Mouse (Mus musculus): ENCODE measurements around the gene Gnai1. TPM values are rescaled to one million over a fixed set of nuclear protein-coding genes. Genes with fewer than 3 reads are reported as not detected.
A peak's percentile ranks its signal among the peaks of the same experiment; 100 is the strongest.

The Gnai1 gene
- polyA plus RNA-seq, 1 experiment from 2014 or later: 31.1 TPM

- H3K9me3 ChIP-seq (ENCODE audit: control insufficient read depth, low read length): no peaks in the 10 kb centered on the region
- WGBS: 89% methylated on average over 9 of the region's 9 CpGs
- no peaks in the 10 kb centered on the region for H3K36me3 ChIP-seq (ENCODE audit: control insufficient read depth, insufficient read depth, low read length)
- H3K4me1 ChIP-seq (ENCODE audit: control insufficient read depth in 2 of 2, insufficient read depth in 2 of 2, low read length in 2 of 2): no peaks in the 10 kb centered on the region
- no peak overlapping the region for H3K9ac ChIP-seq (ENCODE audit: low read length)
- no peak for ATAC-seq (ENCODE audit: insufficient number of reproducible peaks, insufficient read depth, low FRiP score, low read depth)
- H3K27me3 ChIP-seq (ENCODE audit: control insufficient read depth, insufficient read depth, low read length): no peaks in the 10 kb centered on the region
- H3K27ac ChIP-seq (replicated peaks in 1 of 2; ENCODE audit: control insufficient read depth in 1 of 2, insufficient read depth in 1 of 2, low read depth in 2 of 2, low read length in 2 of 2): no peak overlapping the region
- no peak overlapping the region for H3K4me3 ChIP-seq (ENCODE audit: control insufficient read depth in 1 of 2, insufficient read depth in 1 of 2, low read depth in 1 of 2, low read length in 2 of 2)
- no peak overlapping the region for H3K4me2 ChIP-seq (ENCODE audit: low read length)
These were observed 36.6 kb downstream of the Gnai1 start for GRCm38 (mm10) chr5:18323534-18323933.

GRCm38 (mm10) chr5:18321661-18322060, 38.5 kb downstream of the Gnai1 start:
- Histone ChIP-seq H3K4me1 (ENCODE audit: control insufficient read depth in 2 of 2, insufficient read depth in 2 of 2, low read length in 2 of 2) (no peaks in the 10 kb centered on the region), H3K36me3 (ENCODE audit: control insufficient read depth, insufficient read depth, low read length) (no peaks in the 10 kb centered on the region), H3K9me3 (ENCODE audit: control insufficient read depth, low read length) (no peaks in the 10 kb centered on the region), H3K4me2 (ENCODE audit: low read length) (no peak overlapping the region), H3K27me3 (ENCODE audit: control insufficient read depth, insufficient read depth, low read length) (no peaks in the 10 kb centered on the region), H3K27ac (replicated peaks in 1 of 2; ENCODE audit: control insufficient read depth in 1 of 2, insufficient read depth in 1 of 2, low read depth in 2 of 2, low read length in 2 of 2) (no peak overlapping the region), H3K9ac (ENCODE audit: low read length) (no peak overlapping the region), H3K4me3 (ENCODE audit: control insufficient read depth in 1 of 2, insufficient read depth in 1 of 2, low read depth in 1 of 2, low read length in 2 of 2) (no peak overlapping the region)
- 83% methylated on average over 3 of the region's 3 CpGs for WGBS
- no peak for ATAC-seq (ENCODE audit: insufficient number of reproducible peaks, insufficient read depth, low FRiP score, low read depth)

- no peaks in the 10 kb centered on the region for H3K9me3 ChIP-seq (ENCODE audit: control insufficient read depth, low read length)
- no peaks in the 10 kb centered on the region for H3K36me3 ChIP-seq (ENCODE audit: control insufficient read depth, insufficient read depth, low read length)
- WGBS: 89% methylated on average over 4 of the region's 4 CpGs
- no peaks in the 10 kb centered on the region for H3K27me3 ChIP-seq (ENCODE audit: control insufficient read depth, insufficient read depth, low read length)
- no peak overlapping the region for H3K4me2 ChIP-seq (ENCODE audit: low read length)
- H3K9ac ChIP-seq (ENCODE audit: low read length): no peak overlapping the region
- peaks cover 2 to 4% of the 10 kb centered on the region in 2 experiments; a peak in 2 of 4 replicates for H3K4me1 ChIP-seq (ENCODE audit: control insufficient read depth in 2 of 2, insufficient read depth in 2 of 2, low read length in 2 of 2)
- no peak overlapping the region for H3K27ac ChIP-seq (replicated peaks in 1 of 2; ENCODE audit: control insufficient read depth in 1 of 2, insufficient read depth in 1 of 2, low read depth in 2 of 2, low read length in 2 of 2)
- no peak overlapping the region for H3K4me3 ChIP-seq (ENCODE audit: control insufficient read depth in 1 of 2, insufficient read depth in 1 of 2, low read depth in 1 of 2, low read length in 2 of 2)
- ATAC-seq (ENCODE audit: insufficient number of reproducible peaks, insufficient read depth, low FRiP score, low read depth): no peak
These were observed 41.3 kb downstream of the Gnai1 start for GRCm38 (mm10) chr5:18318846-18319245.

- ATAC-seq (ENCODE audit: insufficient number of reproducible peaks, insufficient read depth, low FRiP score, low read depth): no peak
- H3K27ac ChIP-seq (replicated peaks in 1 of 2; ENCODE audit: control insufficient read depth in 1 of 2, insufficient read depth in 1 of 2, low read depth in 2 of 2, low read length in 2 of 2): peak overlapping the region; percentile 72 to 74
- WGBS: 0% methylated on average over 1 of the region's 1 CpGs
These were observed 52.8 kb downstream of the Gnai1 start for GRCm38 (mm10) chr5:18307229-18307804.

GRCm38 (mm10) chr5:18296584-18296983, 63.6 kb downstream of the Gnai1 start:
- Histone ChIP-seq H3K27me3 (ENCODE audit: control insufficient read depth, insufficient read depth, low read length) (no peaks in the 10 kb centered on the region), H3K9ac (ENCODE audit: low read length) (no peak overlapping the region), H3K27ac (replicated peaks in 1 of 2; ENCODE audit: control insufficient read depth in 1 of 2, insufficient read depth in 1 of 2, low read depth in 2 of 2, low read length in 2 of 2) (no peak overlapping the region), H3K4me1 (ENCODE audit: control insufficient read depth in 2 of 2, insufficient read depth in 2 of 2, low read length in 2 of 2) (no peaks in the 10 kb centered on the region), H3K4me2 (ENCODE audit: low read length) (no peak overlapping the region), H3K36me3 (ENCODE audit: control insufficient read depth, insufficient read depth, low read length) (no peaks in the 10 kb centered on the region), H3K4me3 (ENCODE audit: control insufficient read depth in 1 of 2, insufficient read depth in 1 of 2, low read depth in 1 of 2, low read length in 2 of 2) (no peak overlapping the region), H3K9me3 (ENCODE audit: control insufficient read depth, low read length) (no peaks in the 10 kb centered on the region)
- WGBS: 82% methylated on average over 2 of the region's 2 CpGs
- no peak for ATAC-seq (ENCODE audit: insufficient number of reproducible peaks, insufficient read depth, low FRiP score, low read depth)

More at GRCm38 (mm10) chr5:18307229-18307804, 52.8 kb downstream of the Gnai1 start:
- Histone ChIP-seq H3K9ac (ENCODE audit: low read length) (peak overlapping the region; percentile 16; the same call in 1 of the 2 replicates), H3K4me2 (ENCODE audit: low read length) (no peak overlapping the region), H3K36me3 (ENCODE audit: control insufficient read depth, insufficient read depth, low read length) (peaks cover 11% of the 10 kb centered on the region), H3K4me3 (ENCODE audit: control insufficient read depth in 1 of 2, insufficient read depth in 1 of 2, low read depth in 1 of 2, low read length in 2 of 2) (no peak overlapping the region), H3K9me3 (ENCODE audit: control insufficient read depth, low read length) (no peaks in the 10 kb centered on the region), H3K4me1 (ENCODE audit: control insufficient read depth in 2 of 2, insufficient read depth in 2 of 2, low read length in 2 of 2) (peaks cover 4 to 15% of the 10 kb centered on the region in 2 experiments), H3K27me3 (ENCODE audit: control insufficient read depth, insufficient read depth, low read length) (no peaks in the 10 kb centered on the region)

GRCm38 (mm10) chr5:18292744-18293143, 67.4 kb downstream of the Gnai1 start:
- ATAC-seq (ENCODE audit: insufficient number of reproducible peaks, insufficient read depth, low FRiP score, low read depth): no peak
- no peak overlapping the region for H3K4me2 ChIP-seq (ENCODE audit: low read length)
- whole genome bisulfite sequencing: 90% methylated on average over 5 of the region's 5 CpGs
- H3K4me1 ChIP-seq (ENCODE audit: control insufficient read depth in 2 of 2, insufficient read depth in 2 of 2, low read length in 2 of 2): no peaks in the 10 kb centered on the region
- H3K9me3 ChIP-seq (ENCODE audit: control insufficient read depth, low read length): no peaks in the 10 kb centered on the region
- H3K9ac ChIP-seq (ENCODE audit: low read length): no peak overlapping the region
- H3K4me3 ChIP-seq (ENCODE audit: control insufficient read depth in 1 of 2, insufficient read depth in 1 of 2, low read depth in 1 of 2, low read length in 2 of 2): no peak overlapping the region
- no peaks in the 10 kb centered on the region for H3K27me3 ChIP-seq (ENCODE audit: control insufficient read depth, insufficient read depth, low read length)
- no peak overlapping the region for H3K27ac ChIP-seq (replicated peaks in 1 of 2; ENCODE audit: control insufficient read depth in 1 of 2, insufficient read depth in 1 of 2, low read depth in 2 of 2, low read length in 2 of 2)
- peaks cover 26% of the 10 kb centered on the region for H3K36me3 ChIP-seq (ENCODE audit: control insufficient read depth, insufficient read depth, low read length)

GRCm38 (mm10) chr5:18289530-18289929, 70.6 kb downstream of the Gnai1 start:
- Histone ChIP-seq H3K4me1 (ENCODE audit: control insufficient read depth in 2 of 2, insufficient read depth in 2 of 2, low read length in 2 of 2) (no peaks in the 10 kb centered on the region), H3K4me2 (ENCODE audit: low read length) (no peak overlapping the region), H3K36me3 (ENCODE audit: control insufficient read depth, insufficient read depth, low read length) (peaks cover 40% of the 10 kb centered on the region), H3K27me3 (ENCODE audit: control insufficient read depth, insufficient read depth, low read length) (no peaks in the 10 kb centered on the region), H3K27ac (replicated peaks in 1 of 2; ENCODE audit: control insufficient read depth in 1 of 2, insufficient read depth in 1 of 2, low read depth in 2 of 2, low read length in 2 of 2) (no peak overlapping the region), H3K9me3 (ENCODE audit: control insufficient read depth, low read length) (0 out of 2 replicates have a peak, but pooled peaks cover 5% of the 10 kb centered on the region), H3K9ac (ENCODE audit: low read length) (no peak overlapping the region), H3K4me3 (ENCODE audit: control insufficient read depth in 1 of 2, insufficient read depth in 1 of 2, low read depth in 1 of 2, low read length in 2 of 2) (no peak overlapping the region)
- 73% methylated on average over 4 of the region's 4 CpGs for WGBS
- ATAC-seq (ENCODE audit: insufficient number of reproducible peaks, insufficient read depth, low FRiP score, low read depth): no peak

GRCm38 (mm10) chr5:18288694-18289093, 71.5 kb downstream of the Gnai1 start:
- no peak for ATAC-seq (ENCODE audit: insufficient number of reproducible peaks, insufficient read depth, low FRiP score, low read depth)
- peaks cover 40% of the 10 kb centered on the region for H3K36me3 ChIP-seq (ENCODE audit: control insufficient read depth, insufficient read depth, low read length)
- no peaks in the 10 kb centered on the region for H3K4me1 ChIP-seq (ENCODE audit: control insufficient read depth in 2 of 2, insufficient read depth in 2 of 2, low read length in 2 of 2)
- H3K4me2 ChIP-seq (ENCODE audit: low read length): no peak overlapping the region
- no peaks in the 10 kb centered on the region for H3K27me3 ChIP-seq (ENCODE audit: control insufficient read depth, insufficient read depth, low read length)
- H3K9ac ChIP-seq (ENCODE audit: low read length): no peak overlapping the region
- H3K9me3 ChIP-seq (ENCODE audit: control insufficient read depth, low read length): 0 out of 2 replicates have a peak, but pooled peaks cover 5% of the 10 kb centered on the region
- 85% methylated on average over 7 of the region's 7 CpGs for WGBS
- no peak overlapping the region for H3K27ac ChIP-seq (replicated peaks in 1 of 2; ENCODE audit: control insufficient read depth in 1 of 2, insufficient read depth in 1 of 2, low read depth in 2 of 2, low read length in 2 of 2)
- H3K4me3 ChIP-seq (ENCODE audit: control insufficient read depth in 1 of 2, insufficient read depth in 1 of 2, low read depth in 1 of 2, low read length in 2 of 2): no peak overlapping the region
